In the genomic region with DNA sequence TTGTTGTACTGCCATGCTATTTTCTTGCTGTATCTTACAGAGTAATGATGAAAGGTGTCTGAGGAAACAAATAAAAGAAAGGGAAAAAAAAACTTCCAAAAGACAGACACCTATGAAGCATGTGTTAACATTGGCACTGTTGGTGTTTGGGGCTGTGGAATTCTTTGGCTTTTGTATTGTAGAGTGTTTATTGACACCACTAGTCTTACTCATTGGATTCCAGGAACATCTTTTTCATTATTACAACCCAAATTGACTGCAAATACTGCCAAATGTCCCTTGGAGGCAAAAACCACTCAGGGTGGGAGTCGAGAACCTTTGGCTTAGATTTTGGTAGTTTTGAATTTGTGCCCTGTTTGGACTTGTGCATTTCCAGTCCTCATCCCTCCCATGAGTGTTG, we compare ENCODE assay signal across 25 mouse cellular contexts. TPM values are rescaled to one million over a fixed set of nuclear protein-coding genes. Genes with fewer than 3 reads are reported as not detected.
A peak's percentile ranks its signal among the peaks of the same experiment; 100 is the strongest.
DNase-seq lines count a peak whose midpoint lies in the region; ATAC-seq and TF ChIP-seq lines count a peak whose summit lies in the region.
"Had no signal": no experiment of that assay in that cellular context is flagged by ENCODE, and none has a peak within 500 bp of the region (broad histone marks: within the 10 kb centered on the region; RNA-seq: fewer than 3 reads in every experiment).

No protein-coding gene starts in this region.

- WGBS in heart, adult 2 months = 58% methylated on average over 1 of the region's 1 CpGs
- WGBS in heart, embryonic 15.5 days = 86% methylated on average over 1 of the region's 1 CpGs
- WGBS in heart, embryonic 16.5 days = 83% methylated on average over 1 of the region's 1 CpGs

- H3K4me1 ChIP-seq in heart, adult 2 months (ENCODE audit: control insufficient read depth, insufficient read depth, low read length) = peaks cover 33% of the 10 kb centered on the region
- peaks cover 27% of the 10 kb centered on the region for H3K4me1 ChIP-seq in heart, embryonic 15.5 days (replicated peaks)
- peaks cover 23% of the 10 kb centered on the region for H3K4me1 ChIP-seq in heart, embryonic 16.5 days (ENCODE audit: control insufficient read depth, insufficient read depth, low read length)
- H3K4me1 ChIP-seq: intestine, embryonic 15.5 days had no signal

- peak overlapping the region; percentile 84 for H3K27ac ChIP-seq in heart, adult 2 months
- peak overlapping the region; percentile 86 for H3K27ac ChIP-seq in heart, embryonic 15.5 days
- H3K27ac ChIP-seq in heart, embryonic 16.5 days (ENCODE audit: low read length) = peak overlapping the region; percentile 93
- H3K27ac ChIP-seq: embryonic facial prominence, embryonic 12.5 days; hindbrain, embryonic 12.5 days; hindbrain, postnatal 0 days; intestine, embryonic 15.5 days; limb, embryonic 12.5 days; liver, embryonic 12.5 days had no signal

- no peak overlapping the region; the same call in 1 of the 2 replicates for H3K4me2 ChIP-seq in heart, embryonic 15.5 days
- no peak overlapping the region for H3K4me2 ChIP-seq in heart, embryonic 16.5 days (ENCODE audit: low read depth, low read length)
- H3K4me2 ChIP-seq: embryonic facial prominence, embryonic 12.5 days; hindbrain, embryonic 12.5 days; intestine, embryonic 15.5 days; limb, embryonic 12.5 days; liver, embryonic 12.5 days had no signal

- peak in 1 of 2 experiments; percentile 13 for DNase-seq in heart, adult 2 months
- no peak for DNase-seq in heart, postnatal 4 days
- no peak for DNase-seq in heart, postnatal 10 days
- peak; percentile 85 for DNase-seq in Muller cell, postnatal 12 days (ENCODE audit: inconsistent ontology term)
- DNase-seq in left cerebral cortex, adult 18-20 months (ENCODE audit: low spot score in 2 of 2) = no peak
- DNase-seq: adrenal gland, postnatal 14 days; cerebellum, adult 11-12 months; cerebellum, adult 9-11 months; embryo, embryonic 11 days; forebrain, postnatal 0 days; gastrocnemius, postnatal 10 days; kidney, postnatal 10 days; liver, postnatal 0 days; midbrain, embryonic 14.5 days; retina, postnatal 1 day; right cerebral cortex, postnatal 14 days had no signal

- no peak overlapping the region for H3K4me3 ChIP-seq in heart, adult 2 months
- no peak overlapping the region for H3K4me3 ChIP-seq in heart, embryonic 15.5 days
- H3K4me3 ChIP-seq in heart, embryonic 16.5 days (ENCODE audit: low read length) = no peak overlapping the region
- H3K4me3 ChIP-seq: embryonic facial prominence, embryonic 12.5 days; hindbrain, embryonic 12.5 days; intestine, embryonic 15.5 days; left cerebral cortex, adult 2 months; limb, embryonic 12.5 days; liver, embryonic 12.5 days had no signal

- no peaks in the 10 kb centered on the region for H3K9me3 ChIP-seq in heart, embryonic 15.5 days (replicated peaks)
- H3K9me3 ChIP-seq in heart, embryonic 16.5 days (replicated peaks; ENCODE audit: control insufficient read depth, low read length) = no peaks in the 10 kb centered on the region
- H3K9me3 ChIP-seq: embryonic facial prominence, embryonic 12.5 days; hindbrain, embryonic 12.5 days; intestine, embryonic 15.5 days; limb, embryonic 12.5 days; liver, embryonic 12.5 days had no signal

- peaks cover 4% of the 10 kb centered on the region; the same call in 1 of the 2 replicates for H3K79me2 ChIP-seq in heart, adult 2 months (replicated peaks; ENCODE audit: control insufficient read depth, insufficient read depth, low read length)

- H3K9ac ChIP-seq in heart, adult 2 months (ENCODE audit: low read depth, low read length) = no peak overlapping the region
- H3K9ac ChIP-seq in heart, embryonic 15.5 days = no peak overlapping the region
- no peak overlapping the region for H3K9ac ChIP-seq in heart, embryonic 16.5 days (ENCODE audit: low read length)
- H3K9ac ChIP-seq: embryonic facial prominence, embryonic 12.5 days; forebrain, postnatal 0 days; hindbrain, embryonic 12.5 days; intestine, embryonic 15.5 days; limb, embryonic 12.5 days; liver, embryonic 12.5 days; liver, postnatal 0 days had no signal

- no peak for TF ChIP-seq EP300 in heart, adult 2 months (IDR thresholded peaks at IDR 0.05; ENCODE audit: insufficient read depth, low read depth, low read length)

- TF ChIP-seq POLR2A in heart, adult 2 months (IDR thresholded peaks at IDR 0.05; ENCODE audit: insufficient read depth, low read depth, low read length) = no peak

- H3K36me3 ChIP-seq in heart, adult 2 months (ENCODE audit: control insufficient read depth, insufficient read depth, low read length) = peaks cover 35% of the 10 kb centered on the region
- H3K36me3 ChIP-seq in heart, embryonic 15.5 days = no peaks in the 10 kb centered on the region
- H3K36me3 ChIP-seq in heart, embryonic 16.5 days (ENCODE audit: control insufficient read depth, insufficient read depth) = 0 out of 2 replicates have a peak, but pooled peaks cover 2% of the 10 kb centered on the region
- H3K36me3 ChIP-seq: embryonic facial prominence, embryonic 12.5 days; hindbrain, embryonic 12.5 days; intestine, embryonic 15.5 days; limb, embryonic 12.5 days; liver, embryonic 12.5 days had no signal

- no peak for TF ChIP-seq CTCF in heart, adult 2 months (IDR thresholded peaks at IDR 0.05)

- no peak for ATAC-seq in heart, embryonic 15.5 days (replicated peaks; ENCODE audit: insufficient number of reproducible peaks, insufficient read depth, low FRiP score, low read depth)
- no peak for ATAC-seq in heart, embryonic 16.5 days (replicated peaks; ENCODE audit: extremely low read depth, insufficient read depth, low FRiP score)
- ATAC-seq: forebrain, postnatal 0 days; hindbrain, postnatal 0 days; intestine, embryonic 15.5 days; liver, embryonic 12.5 days; liver, postnatal 0 days had no signal

- intact Hi-C loops in heart, adult 2 months (cut with DNase I) = no loop called here
- intact Hi-C loops in heart, postnatal 10 days (cut with DNase I) = loop anchor here (1.0 kb wide), 1 partner anchor 53 kb away; no protein-coding TSS in a partner anchor

- no peaks in the 10 kb centered on the region for H3K27me3 ChIP-seq in heart, adult 2 months (ENCODE audit: control insufficient read depth, insufficient read depth, low read length)
- no peaks in the 10 kb centered on the region for H3K27me3 ChIP-seq in heart, embryonic 15.5 days
- no peaks in the 10 kb centered on the region for H3K27me3 ChIP-seq in heart, embryonic 16.5 days (ENCODE audit: control insufficient read depth, insufficient read depth, low read length)
- H3K27me3 ChIP-seq: embryonic facial prominence, embryonic 12.5 days; hindbrain, embryonic 12.5 days; intestine, embryonic 15.5 days; limb, embryonic 12.5 days; liver, embryonic 12.5 days had no signal

RNA-seq across cellular contexts. Expression of a gene that starts 51.3 kb away (rescaled TPM):
- total RNA-seq in heart, adult 2 months (2021) = 10 to 100 TPM; 25.1 to 32.4 TPM
- polyA plus RNA-seq in heart, adult 2 months (2012; rRNA removed) = 4.1 and 9.3 TPM in 2 replicates
- total RNA-seq in heart, postnatal 4 days (2021) = 10 to 100 TPM; 24.8 to 25.8 TPM
- 3.2 and 3.4 TPM in 2 replicates for polyA plus RNA-seq in heart, embryonic 15.5 days (2015; fragmentation: Nextera tagmentation; extraction: Ambion mirVana)
- total RNA-seq in heart, postnatal 10 days (2021) = 10 to 100 TPM; 26.3 to 28.3 TPM
- 3.5 and 3.6 TPM in 2 replicates for polyA plus RNA-seq in heart, embryonic 16.5 days (2015; fragmentation: Nextera tagmentation; extraction: Ambion mirVana)
- total RNA-seq in left cerebral cortex, adult 18-20 months (2021) = 10 to 100 TPM; 12.8 to 14.1 TPM
